Mouse (Mus musculus) kidney, embryonic 14.5 days (tissue): ENCODE results near the gene Ccdc47. TPM values are rescaled to one million over a fixed set of nuclear protein-coding genes. Genes with fewer than 3 reads are reported as not detected.

ENCODE experiments used
- ATAC-seq: fragments of 200-750 bp; cut with Nextera tagmentation; 2 replicates; pipeline ENCODE4 v1.8.0; 2017; ENCODE audit warnings: moderate number of reproducible peaks, mild to moderate bottlenecking, moderate TSS enrichment, moderate library complexity; ENCODE audit not compliant: low FRiP score, low TSS enrichment
- H3K27ac ChIP-seq: fragments of 300-500 bp; sonication (generic); 2 replicates; pipeline ENCODE4 v1.5.1; 2014; ENCODE audit warnings: low read depth, mild to moderate bottlenecking, low read length, moderate library complexity, mixed read lengths
- H3K27me3 ChIP-seq: fragments of 300-500 bp; sonication (generic); 2 replicates; pipeline ENCODE4 v1.6.1; 2014; ENCODE audit warnings: mild to moderate bottlenecking, low read length; ENCODE audit not compliant: control insufficient read depth, insufficient read depth
- H3K36me3 ChIP-seq: fragments of 300-500 bp; sonication (generic); 2 replicates; pipeline ENCODE4 v1.6.1; 2014; ENCODE audit warnings: low read length, mixed read lengths; ENCODE audit not compliant: control insufficient read depth, insufficient read depth
- H3K4me1 ChIP-seq: fragments of 300-500 bp; sonication (generic); 2 replicates; pipeline ENCODE4 v1.6.1; 2014; ENCODE audit warnings: low read length, mixed read lengths; ENCODE audit not compliant: control insufficient read depth, insufficient read depth
- H3K4me2 ChIP-seq: fragments of 300-500 bp; sonication (generic); replicated peaks from 2 replicates; pipeline ENCODE4 v1.6.1; 2014; ENCODE audit warnings: low read depth, mild to moderate bottlenecking, low read length
- H3K4me3 ChIP-seq: fragments of 300-500 bp; sonication (generic); 2 replicates; pipeline ENCODE4 v1.5.1; 2014; ENCODE audit warnings: mild to moderate bottlenecking, low read length
- H3K9ac ChIP-seq: fragments of 300-500 bp; sonication (generic); 2 replicates; pipeline ENCODE4 v1.6.1; 2014; ENCODE audit warnings: low read depth, mild to moderate bottlenecking, low read length, moderate library complexity
- H3K9me3 ChIP-seq: fragments of 300-500 bp; sonication (generic); 2 replicates; pipeline ENCODE4 v1.6.1; 2016; ENCODE audit warnings: low read length; ENCODE audit not compliant: control insufficient read depth
- WGBS: fragments of 180-500 bp; shearing (Covaris S2); extraction: QIAGEN DNeasy Blood & Tissue Kit; methylation state at CpG from one replicate; pipeline ENCODE4 v1.1.7; 2014; 5-methylcytosine and 5-hydroxymethylcytosine counted together
- polyA plus RNA-seq: library from polyadenylated mRNA; unstranded; fragments of >200 nt; fragmentation: Nextera tagmentation; extraction: Ambion mirVana; gene quantifications from 2 replicates; pipeline ENCODE4 v1.2.1, GENCODE M21; 2014

Gene Ccdc47
- polyA plus RNA-seq, 1 experiment from 2014 or later = 60.3 TPM

- under 1% methylated on average over 55 of the region's 106 CpGs for WGBS
- no peaks in the 10 kb centered on the region for H3K9me3 ChIP-seq
- ATAC-seq = peak; percentile 68
- no peaks in the 10 kb centered on the region for H3K27me3 ChIP-seq
- H3K4me1 ChIP-seq = peaks cover 24% of the 10 kb centered on the region
- peak overlapping the region; percentile 86 for H3K4me3 ChIP-seq
- peak overlapping the region; percentile 96 for H3K27ac ChIP-seq
- H3K36me3 ChIP-seq = peaks cover 53% of the 10 kb centered on the region
- H3K9ac ChIP-seq = peak overlapping the region; percentile 95
- H3K4me2 ChIP-seq = peak overlapping the region; percentile 58
These were observed 56.0 kb downstream of the Ccdc47 start for GRCm38 (mm10) chr11:106159921-106160840.

- Histone ChIP-seq H3K4me3 (peak overlapping the region; percentile 86), H3K4me1 (peaks cover 24% of the 10 kb centered on the region), H3K27me3 (no peaks in the 10 kb centered on the region), H3K36me3 (peaks cover 53% of the 10 kb centered on the region), H3K9ac (peak overlapping the region; percentile 95), H3K4me2 (peak overlapping the region; percentile 58), H3K9me3 (no peaks in the 10 kb centered on the region), H3K27ac (peak overlapping the region; percentile 90)
- 0% methylated on average over 20 of the region's 25 CpGs for WGBS
- peak; percentile 72 for ATAC-seq
These were observed 56.8 kb downstream of the Ccdc47 start for GRCm38 (mm10) chr11:106159216-106159920.

GRCm38 (mm10) chr11:106158930-106159215 lies 57.3 kb downstream of the Ccdc47 start:
- Histone ChIP-seq H3K4me1 (peaks cover 24% of the 10 kb centered on the region), H3K27me3 (no peaks in the 10 kb centered on the region), H3K27ac (peak overlapping the region; percentile 90; the same call in 1 of the 2 replicates), H3K36me3 (peaks cover 53% of the 10 kb centered on the region), H3K4me3 (peak overlapping the region; percentile 86), H3K4me2 (peak overlapping the region; percentile 58), H3K9me3 (no peaks in the 10 kb centered on the region), H3K9ac (peak overlapping the region; percentile 95)
- ATAC-seq = peak; percentile 4; the same call in 1 of the 2 replicates
- WGBS = 32% methylated on average over 9 of the region's 9 CpGs

GRCm38 (mm10) chr11:106158081-106158929 lies 57.8 kb downstream of the Ccdc47 start:
- Histone ChIP-seq H3K36me3 (peaks cover 50% of the 10 kb centered on the region), H3K9me3 (no peaks in the 10 kb centered on the region), H3K4me3 (peak overlapping the region; percentile 86), H3K9ac (peak overlapping the region; percentile 95), H3K27ac (peak overlapping the region; percentile 90; the same call in 1 of the 2 replicates), H3K27me3 (no peaks in the 10 kb centered on the region), H3K4me2 (peak overlapping the region; percentile 58), H3K4me1 (peaks cover 24% of the 10 kb centered on the region)
- 48% methylated on average over 14 of the region's 14 CpGs for WGBS
- no peak for ATAC-seq

GRCm38 (mm10) chr11:106157154-106157553 lies 59.0 kb downstream of the Ccdc47 start:
- Histone ChIP-seq H3K27me3 (no peaks in the 10 kb centered on the region), H3K9me3 (no peaks in the 10 kb centered on the region), H3K9ac (no peak overlapping the region), H3K4me3 (no peak overlapping the region), H3K4me1 (peaks cover 24% of the 10 kb centered on the region), H3K4me2 (no peak overlapping the region), H3K36me3 (peaks cover 60% of the 10 kb centered on the region), H3K27ac (no peak overlapping the region)
- ATAC-seq = no peak
- 87% methylated on average over 7 of the region's 7 CpGs for WGBS

GRCm38 (mm10) chr11:106156257-106156656 lies 59.9 kb downstream of the Ccdc47 start:
- H3K27ac ChIP-seq = no peak overlapping the region
- H3K27me3 ChIP-seq = no peaks in the 10 kb centered on the region
- no peak for ATAC-seq
- H3K4me2 ChIP-seq = no peak overlapping the region
- H3K4me3 ChIP-seq = no peak overlapping the region
- H3K9me3 ChIP-seq = no peaks in the 10 kb centered on the region
- no peak overlapping the region for H3K9ac ChIP-seq
- peaks cover 20% of the 10 kb centered on the region for H3K4me1 ChIP-seq
- peaks cover 69% of the 10 kb centered on the region for H3K36me3 ChIP-seq
- WGBS = 80% methylated on average over 1 of the region's 1 CpGs

GRCm38 (mm10) chr11:106155761-106156160 lies 60.4 kb downstream of the Ccdc47 start:
- H3K27ac ChIP-seq = no peak overlapping the region
- H3K4me1 ChIP-seq = peaks cover 16% of the 10 kb centered on the region
- H3K4me2 ChIP-seq = no peak overlapping the region
- H3K9me3 ChIP-seq = no peaks in the 10 kb centered on the region
- no peak for ATAC-seq
- WGBS = 59% methylated on average over 3 of the region's 3 CpGs
- H3K27me3 ChIP-seq = no peaks in the 10 kb centered on the region
- H3K36me3 ChIP-seq = peaks cover 74% of the 10 kb centered on the region
- H3K9ac ChIP-seq = no peak overlapping the region
- H3K4me3 ChIP-seq = no peak overlapping the region

- H3K9ac ChIP-seq = no peak overlapping the region
- no peaks in the 10 kb centered on the region for H3K27me3 ChIP-seq
- H3K4me3 ChIP-seq = no peak overlapping the region
- no peak for ATAC-seq
- H3K27ac ChIP-seq = no peak overlapping the region
- peaks cover 84% of the 10 kb centered on the region for H3K36me3 ChIP-seq
- WGBS = 58% methylated on average over 2 of the region's 2 CpGs
- H3K9me3 ChIP-seq = no peaks in the 10 kb centered on the region
- H3K4me1 ChIP-seq = peaks cover 13% of the 10 kb centered on the region
- no peak overlapping the region for H3K4me2 ChIP-seq
These were observed 61.4 kb downstream of the Ccdc47 start for GRCm38 (mm10) chr11:106154770-106155169.
